Mouse (Mus musculus): ENCODE data around the gene Intu. TPM values are rescaled to one million over a fixed set of nuclear protein-coding genes. Genes with fewer than 3 reads are reported as not detected.

Gene Intu
- polyA plus RNA-seq, 1 experiment = 1.3 TPM

GRCm38 (mm10) chr3:40530845-40531244 lies 241 bp upstream of the Intu start:
- H3K27ac ChIP-seq (ENCODE audit: control insufficient read depth, insufficient read depth, low read depth, low read length, poor library complexity) = no peak overlapping the region
- TF ChIP-seq CTCF (IDR thresholded peaks at IDR 0.05; ENCODE audit: control insufficient read depth, insufficient read depth, low read length) = no peak
- TF ChIP-seq POLR2A (IDR thresholded peaks at IDR 0.05; ENCODE audit: borderline replicate concordance, control insufficient read depth, low read depth, low read length) = no peak
- WGBS = 4% methylated on average over 7 of the region's 7 CpGs
- peak overlapping the region; percentile 41 for H3K4me3 ChIP-seq (replicated peaks; ENCODE audit: control insufficient read depth, low read depth, low read length)
- H3K4me1 ChIP-seq (ENCODE audit: control insufficient read depth, insufficient read depth, low read length) = no peaks in the 10 kb centered on the region; the same call in 1 of the 2 replicates

GRCm38 (mm10) chr3:40532256-40532655 lies 1.2 kb downstream of the Intu start:
- TF ChIP-seq POLR2A (IDR thresholded peaks at IDR 0.05; ENCODE audit: borderline replicate concordance, control insufficient read depth, low read depth, low read length) = no peak
- TF ChIP-seq CTCF (IDR thresholded peaks at IDR 0.05; ENCODE audit: control insufficient read depth, insufficient read depth, low read length) = no peak
- Histone ChIP-seq H3K4me1 (ENCODE audit: control insufficient read depth, insufficient read depth, low read length) (no peaks in the 10 kb centered on the region; the same call in 1 of the 2 replicates), H3K27ac (ENCODE audit: control insufficient read depth, insufficient read depth, low read depth, low read length, poor library complexity) (no peak overlapping the region), H3K4me3 (replicated peaks; ENCODE audit: control insufficient read depth, low read depth, low read length) (no peak overlapping the region)
- WGBS = 60% methylated on average over 11 of the region's 11 CpGs

- TF ChIP-seq CTCF (IDR thresholded peaks at IDR 0.05; ENCODE audit: control insufficient read depth, insufficient read depth, low read length) = no peak
- no peak for TF ChIP-seq POLR2A (IDR thresholded peaks at IDR 0.05; ENCODE audit: borderline replicate concordance, control insufficient read depth, low read depth, low read length)
- Histone ChIP-seq H3K4me1 (ENCODE audit: control insufficient read depth, insufficient read depth, low read length) (no peaks in the 10 kb centered on the region; the same call in 1 of the 2 replicates), H3K27ac (ENCODE audit: control insufficient read depth, insufficient read depth, low read depth, low read length, poor library complexity) (no peak overlapping the region), H3K4me3 (replicated peaks; ENCODE audit: control insufficient read depth, low read depth, low read length) (no peak overlapping the region)
- WGBS = 72% methylated on average over 4 of the region's 4 CpGs
Observed at GRCm38 (mm10) chr3:40534141-40534540, 3.1 kb downstream of the Intu start.

- H3K4me1 ChIP-seq (ENCODE audit: control insufficient read depth, insufficient read depth, low read length) = no peaks in the 10 kb centered on the region
- TF ChIP-seq POLR2A (IDR thresholded peaks at IDR 0.05; ENCODE audit: borderline replicate concordance, control insufficient read depth, low read depth, low read length) (0 out of 2 replicates have a peak, but pooled peaks have one; percentile 28), CTCF (IDR thresholded peaks at IDR 0.05; ENCODE audit: control insufficient read depth, insufficient read depth, low read length) (no peak)
- no peak overlapping the region; the same call in 1 of the 2 replicates for H3K27ac ChIP-seq (ENCODE audit: control insufficient read depth, insufficient read depth, low read depth, low read length, poor library complexity)
- peak overlapping the region; percentile 76 for H3K4me3 ChIP-seq (replicated peaks; ENCODE audit: control insufficient read depth, low read depth, low read length)
- WGBS = 4% methylated on average over 44 of the region's 45 CpGs
Observed at GRCm38 (mm10) chr3:40540567-40541554, 9.8 kb downstream of the Intu start.

- no peak for TF ChIP-seq POLR2A (IDR thresholded peaks at IDR 0.05; ENCODE audit: borderline replicate concordance, control insufficient read depth, low read depth, low read length)
- no peak for TF ChIP-seq CTCF (IDR thresholded peaks at IDR 0.05; ENCODE audit: control insufficient read depth, insufficient read depth, low read length)
- 77% methylated on average over 4 of the region's 4 CpGs for WGBS
- H3K27ac ChIP-seq (ENCODE audit: control insufficient read depth, insufficient read depth, low read depth, low read length, poor library complexity) = no peak overlapping the region
- no peak overlapping the region for H3K4me3 ChIP-seq (replicated peaks; ENCODE audit: control insufficient read depth, low read depth, low read length)
- H3K4me1 ChIP-seq (ENCODE audit: control insufficient read depth, insufficient read depth, low read length) = no peaks in the 10 kb centered on the region
Observed at GRCm38 (mm10) chr3:40546621-40547020, 15.5 kb downstream of the Intu start.

- no peak overlapping the region for H3K27ac ChIP-seq (ENCODE audit: control insufficient read depth, insufficient read depth, low read depth, low read length, poor library complexity)
Observed at GRCm38 (mm10) chr3:40652941-40653352, 121.9 kb downstream of the Intu start.

GRCm38 (mm10) chr3:40653582-40653981 lies 122.5 kb downstream of the Intu start:
- TF ChIP-seq POLR2A (IDR thresholded peaks at IDR 0.05; ENCODE audit: borderline replicate concordance, control insufficient read depth, low read depth, low read length) (no peak), CTCF (IDR thresholded peaks at IDR 0.05; ENCODE audit: control insufficient read depth, insufficient read depth, low read length) (no peak)
- no peak overlapping the region for H3K4me3 ChIP-seq (replicated peaks; ENCODE audit: control insufficient read depth, low read depth, low read length)
- no peak overlapping the region for H3K27ac ChIP-seq (ENCODE audit: control insufficient read depth, insufficient read depth, low read depth, low read length, poor library complexity)
- no peaks in the 10 kb centered on the region for H3K4me1 ChIP-seq (ENCODE audit: control insufficient read depth, insufficient read depth, low read length)
- WGBS = 85% methylated on average over 16 of the region's 16 CpGs

More at GRCm38 (mm10) chr3:40652941-40653352, 121.9 kb downstream of the Intu start:
- Histone ChIP-seq H3K4me3 (replicated peaks; ENCODE audit: control insufficient read depth, low read depth, low read length) (no peak overlapping the region), H3K4me1 (ENCODE audit: control insufficient read depth, insufficient read depth, low read length) (no peaks in the 10 kb centered on the region)
- no peak for TF ChIP-seq POLR2A (IDR thresholded peaks at IDR 0.05; ENCODE audit: borderline replicate concordance, control insufficient read depth, low read depth, low read length)
- no peak for TF ChIP-seq CTCF (IDR thresholded peaks at IDR 0.05; ENCODE audit: control insufficient read depth, insufficient read depth, low read length)
- 35% methylated on average over 10 of the region's 10 CpGs for WGBS

GRCm38 (mm10) chr3:40654028-40654427 lies 122.9 kb downstream of the Intu start:
- no peak for TF ChIP-seq CTCF (IDR thresholded peaks at IDR 0.05; ENCODE audit: control insufficient read depth, insufficient read depth, low read length)
- TF ChIP-seq POLR2A (IDR thresholded peaks at IDR 0.05; ENCODE audit: borderline replicate concordance, control insufficient read depth, low read depth, low read length) = no peak
- H3K4me1 ChIP-seq (ENCODE audit: control insufficient read depth, insufficient read depth, low read length) = no peaks in the 10 kb centered on the region
- 89% methylated on average over 11 of the region's 11 CpGs for WGBS
- no peak overlapping the region for H3K4me3 ChIP-seq (replicated peaks; ENCODE audit: control insufficient read depth, low read depth, low read length)
- no peak overlapping the region for H3K27ac ChIP-seq (ENCODE audit: control insufficient read depth, insufficient read depth, low read depth, low read length, poor library complexity)

All from bone marrow, adult 2 months (tissue).